Mouse (Mus musculus) thymus, adult 2 months (tissue): ENCODE results near the gene Zdhhc13. TPM values are rescaled to one million over a fixed set of nuclear protein-coding genes. Genes with fewer than 3 reads are reported as not detected.

Source experiments
- DNase-seq: peaks from one replicate; pipeline ENCODE4 v3.0.0; 2021
- H3K27ac ChIP-seq: fragments of 200-500 bp; 2 replicates; pipeline ENCODE4 v1.5.1; 2012; ENCODE audit warnings: low read length, control low read depth; ENCODE audit not compliant: control insufficient read depth, insufficient read depth
- H3K27me3 ChIP-seq: fragments of 200-500 bp; 2 replicates; pipeline ENCODE4 v1.6.1; 2012; ENCODE audit warnings: mild to moderate bottlenecking, low read length, moderate library complexity, mixed read lengths; ENCODE audit not compliant: control insufficient read depth, insufficient read depth
- H3K36me3 ChIP-seq: fragments of 200-500 bp; 2 replicates; pipeline ENCODE4 v1.6.1; 2012; ENCODE audit warnings: mild to moderate bottlenecking, low read length, moderate library complexity; ENCODE audit not compliant: control insufficient read depth, insufficient read depth
- H3K4me1 ChIP-seq: fragments of 200-500 bp; replicated peaks from 2 replicates; pipeline ENCODE4 v1.6.1; 2012; ENCODE audit warnings: low read length; ENCODE audit not compliant: control insufficient read depth, insufficient read depth
- H3K4me3 ChIP-seq: fragments of 200-500 bp; 2 replicates; pipeline ENCODE4 v1.5.1; 2012; ENCODE audit warnings: mild to moderate bottlenecking, low read length, control low read depth, moderate library complexity; ENCODE audit not compliant: control insufficient read depth, insufficient read depth
- CTCF ChIP-seq: fragments of 200-500 bp; IDR thresholded peaks from 2 replicates; pipeline ENCODE4 v1.5.1; 2012; ENCODE audit warnings: mild to moderate bottlenecking, control low read depth, low read length, moderate library complexity, borderline replicate concordance; ENCODE audit not compliant: control insufficient read depth, poor library complexity, insufficient read depth; ENCODE audit errors: extremely low read depth
- POLR2A ChIP-seq: fragments of 200-500 bp; IDR thresholded peaks from 2 replicates; pipeline ENCODE4 v1.6.1; 2012; ENCODE audit warnings: mild to moderate bottlenecking, low read length, control low read depth, moderate library complexity; ENCODE audit not compliant: control insufficient read depth, poor library complexity, insufficient read depth; ENCODE audit errors: extremely low read depth
- WGBS: fragments of 180-500 bp; shearing (Covaris S2); methylation state at CpG from one replicate; pipeline ENCODE4 v1.1.7; 2018; 5-methylcytosine and 5-hydroxymethylcytosine counted together
- polyA plus RNA-seq: library from polyadenylated mRNA; depleted of rRNA; stranded (reverse); fragments of >200 nt; gene quantifications from 2 replicates; pipeline ENCODE4 v1.2.3, GENCODE M21; 2012

The Zdhhc13 gene
- polyA plus RNA-seq, 1 experiment = 19.6 TPM

- WGBS = 84% methylated on average over 6 of the region's 6 CpGs
- DNase-seq = no peak
- H3K4me3 ChIP-seq = no peak overlapping the region
- H3K4me1 ChIP-seq = no peaks in the 10 kb centered on the region
- TF ChIP-seq POLR2A (no peak), CTCF (no peak)
- H3K27ac ChIP-seq = no peak overlapping the region
- H3K36me3 ChIP-seq = no peaks in the 10 kb centered on the region
- H3K27me3 ChIP-seq = no peaks in the 10 kb centered on the region
Measured at GRCm38 (mm10) chr7:48846755-48847154, 58.0 kb downstream of the Zdhhc13 start.

GRCm38 (mm10) chr7:48847820-48848650, 59.2 kb downstream of the Zdhhc13 start, which contains the start of gene Csrp3:
Gene Csrp3 (minus strand): TSS chr7:48848033.
- DNase-seq = no peak
- no peak within 1 kb of the TSS for H3K4me3 ChIP-seq
- H3K27ac ChIP-seq = no peak within 1 kb of the TSS
- 86% methylated on average over 11 of the region's 11 CpGs for WGBS
- H3K27me3 ChIP-seq = no peaks in the 10 kb centered on the region
- no peak for TF ChIP-seq POLR2A
- TF ChIP-seq CTCF = no peak
- no peaks in the 10 kb centered on the region for H3K4me1 ChIP-seq
- H3K36me3 ChIP-seq = no peaks in the 10 kb centered on the region

GRCm38 (mm10) chr7:48851529-48852104, 62.8 kb downstream of the Zdhhc13 start:
- no peaks in the 10 kb centered on the region for H3K36me3 ChIP-seq
- H3K4me1 ChIP-seq = no peaks in the 10 kb centered on the region
- H3K27me3 ChIP-seq = no peaks in the 10 kb centered on the region
- H3K4me3 ChIP-seq = no peak overlapping the region
- no peak overlapping the region for H3K27ac ChIP-seq
- no peak for DNase-seq
- no peak for TF ChIP-seq CTCF
- no peak for TF ChIP-seq POLR2A
- WGBS = 96% methylated on average over 6 of the region's 6 CpGs

- no peak for DNase-seq
- TF ChIP-seq CTCF (no peak), POLR2A (no peak)
- H3K4me1 ChIP-seq = no peaks in the 10 kb centered on the region
- no peak overlapping the region for H3K4me3 ChIP-seq
- no peaks in the 10 kb centered on the region for H3K36me3 ChIP-seq
- 95% methylated on average over 13 of the region's 13 CpGs for WGBS
- H3K27ac ChIP-seq = no peak overlapping the region
- H3K27me3 ChIP-seq = no peaks in the 10 kb centered on the region
Measured at GRCm38 (mm10) chr7:48853496-48853895, 64.7 kb downstream of the Zdhhc13 start.

GRCm38 (mm10) chr7:48855461-48855860, 66.7 kb downstream of the Zdhhc13 start:
- H3K36me3 ChIP-seq = no peaks in the 10 kb centered on the region
- no peak for TF ChIP-seq POLR2A
- no peak for TF ChIP-seq CTCF
- no peak overlapping the region for H3K4me3 ChIP-seq
- H3K4me1 ChIP-seq = no peaks in the 10 kb centered on the region
- no peaks in the 10 kb centered on the region for H3K27me3 ChIP-seq
- H3K27ac ChIP-seq = no peak overlapping the region
- DNase-seq = no peak
- over 99% methylated on average over 3 of the region's 3 CpGs for WGBS

GRCm38 (mm10) chr7:48858257-48858656, 69.5 kb downstream of the Zdhhc13 start:
- TF ChIP-seq CTCF = no peak
- TF ChIP-seq POLR2A = no peak
- Histone ChIP-seq H3K27me3 (no peaks in the 10 kb centered on the region), H3K4me1 (no peaks in the 10 kb centered on the region), H3K27ac (no peak overlapping the region), H3K36me3 (no peaks in the 10 kb centered on the region), H3K4me3 (no peak overlapping the region)
- 91% methylated on average over 1 of the region's 1 CpGs for WGBS
- no peak for DNase-seq

- WGBS = 54% methylated on average over 4 of the region's 4 CpGs
- no peaks in the 10 kb centered on the region for H3K4me1 ChIP-seq
- no peak overlapping the region for H3K4me3 ChIP-seq
Measured at GRCm38 (mm10) chr7:48859362-48859761, 70.6 kb downstream of the Zdhhc13 start.

More at GRCm38 (mm10) chr7:48859362-48859761, 70.6 kb downstream of the Zdhhc13 start:
- no peak for TF ChIP-seq CTCF
- no peak for TF ChIP-seq POLR2A
- no peaks in the 10 kb centered on the region for H3K27me3 ChIP-seq
- no peak for DNase-seq
- H3K27ac ChIP-seq = no peak overlapping the region
- H3K36me3 ChIP-seq = no peaks in the 10 kb centered on the region
